Mouse (Mus musculus) adrenal gland, adult 2 months (tissue): ENCODE measurements around the gene Ooep. TPM values are rescaled to one million over a fixed set of nuclear protein-coding genes. Genes with fewer than 3 reads are reported as not detected.

ENCODE experiments used
- DNase-seq: peaks from one replicate; pipeline ENCODE4 v3.0.0; 2021
- long read RNA-seq: library from polyadenylated mRNA; stranded (forward); transcript quantifications from one replicate; pipeline ENCODE4 v2.0.0, GENCODE M21; 2021
- polyA plus RNA-seq: library from polyadenylated mRNA; depleted of rRNA; stranded (reverse); fragments of >200 nt; gene quantifications from 2 replicates; pipeline ENCODE4 v1.2.3, GENCODE M21; 2012; rRNA removed
- total RNA-seq, 2 experiments: library from RNA; stranded (reverse); gene quantifications; 2 replicates each; pipeline ENCODE4 v1.2.3; 2021

Gene Ooep
- total RNA-seq (not detected), polyA plus RNA-seq (0.08 TPM in 1 of 2 replicates, not detected in the other)
- long read RNA-seq, partial matches to known transcripts, result 0 of 1 reads
- long read RNA-seq, other reads (novel, unspliced or antisense), result 0 of 1 reads

- DNase-seq, result peak; percentile 4
These were observed at the start of gene Ooep for GRCm38 (mm10) chr9:78378113-78378785. Ooep (minus strand) TSS chr9:78378725.

DNA sequence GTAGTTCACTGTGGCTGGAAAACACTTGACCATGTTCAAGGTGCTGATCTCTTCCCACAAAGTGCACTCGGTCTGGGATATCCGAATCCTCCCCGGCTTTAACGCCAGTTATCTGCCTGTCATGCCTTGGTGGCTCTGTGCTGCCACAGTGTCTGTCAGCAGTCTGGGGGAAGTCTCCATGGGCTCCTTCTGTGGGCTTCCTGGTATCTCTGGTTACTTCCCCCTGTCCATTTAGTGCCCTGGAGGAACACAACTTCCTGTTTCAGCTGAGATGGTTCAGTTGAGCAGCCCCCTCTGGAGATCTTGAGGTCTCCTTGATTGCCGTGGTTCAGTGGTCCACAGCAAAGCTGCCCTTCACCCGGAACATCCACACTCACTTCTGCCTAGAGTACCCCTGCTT lies 49.7 kb upstream of the Ooep start:
- DNase-seq, result no peak

GRCm38 (mm10) chr9:78427362-78427781 lies 48.8 kb upstream of the Ooep start:
- DNase-seq, result no peak

DNA sequence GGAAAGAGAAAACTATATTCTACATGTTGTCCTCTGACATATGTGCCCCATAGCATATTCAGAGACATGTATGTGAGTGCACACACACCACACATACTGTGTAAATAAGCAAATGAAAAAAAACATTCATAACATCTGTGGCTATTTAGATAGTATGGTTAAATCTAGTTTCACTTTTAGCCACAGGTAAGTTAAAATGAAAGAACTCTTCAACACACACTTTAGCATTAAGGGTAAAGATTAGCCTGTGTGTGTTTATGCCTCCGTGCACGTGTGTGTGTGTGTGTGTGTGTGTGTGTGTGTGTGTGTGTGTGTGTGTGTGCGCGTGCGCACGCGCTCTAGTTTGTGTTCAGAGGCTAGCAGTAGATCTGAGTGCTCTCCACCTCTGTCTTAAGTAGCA lies 23.1 kb upstream of the Ooep start:
- DNase-seq, result no peak

DNA sequence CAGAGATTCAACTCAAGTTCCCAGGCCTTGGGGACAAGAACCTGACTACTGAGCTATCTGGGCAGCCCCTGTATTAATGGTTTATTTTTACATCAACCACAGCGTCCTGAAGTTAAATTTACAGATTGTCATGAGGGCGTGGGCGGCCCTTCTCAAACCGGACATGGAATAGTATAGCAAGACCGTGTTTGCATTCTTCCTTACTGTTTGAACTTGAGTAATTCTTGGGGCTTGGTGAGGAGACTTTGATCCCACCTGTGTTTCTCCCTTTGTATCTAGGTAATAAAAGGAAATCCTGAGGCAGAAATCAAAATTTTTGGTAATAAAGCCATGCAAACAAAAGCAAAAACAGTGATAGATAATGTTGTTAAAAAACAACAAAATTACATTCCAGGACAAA lies 22.0 kb upstream of the Ooep start:
- DNase-seq, result no peak

DNA sequence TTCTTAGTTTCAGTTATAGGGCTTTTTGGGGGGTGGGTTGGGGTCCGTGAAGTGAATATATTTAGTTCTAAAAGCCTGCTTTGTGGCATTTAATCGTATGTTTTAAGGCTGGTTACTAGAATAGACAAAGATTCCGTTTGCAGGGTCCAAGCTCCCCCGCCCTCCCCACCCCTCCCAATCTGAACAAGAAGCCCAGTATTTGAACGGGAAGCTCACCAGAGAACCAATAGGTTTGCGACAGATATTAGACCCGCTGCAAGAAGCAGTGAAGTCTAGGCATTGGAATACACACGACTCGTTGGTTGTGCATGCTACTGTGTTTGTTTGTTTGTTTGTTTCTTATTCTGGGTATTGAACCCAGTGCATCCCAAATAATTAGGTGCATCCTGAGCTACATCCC lies 18.0 kb upstream of the Ooep start:
- no peak for DNase-seq

- peak; percentile 30 for DNase-seq
These were observed 17.3 kb upstream of the Ooep start, which contains the start of gene Ddx43 for GRCm38 (mm10) chr9:78395630-78396351. Ddx43 (plus strand) TSS chr9:78395777.

DNA sequence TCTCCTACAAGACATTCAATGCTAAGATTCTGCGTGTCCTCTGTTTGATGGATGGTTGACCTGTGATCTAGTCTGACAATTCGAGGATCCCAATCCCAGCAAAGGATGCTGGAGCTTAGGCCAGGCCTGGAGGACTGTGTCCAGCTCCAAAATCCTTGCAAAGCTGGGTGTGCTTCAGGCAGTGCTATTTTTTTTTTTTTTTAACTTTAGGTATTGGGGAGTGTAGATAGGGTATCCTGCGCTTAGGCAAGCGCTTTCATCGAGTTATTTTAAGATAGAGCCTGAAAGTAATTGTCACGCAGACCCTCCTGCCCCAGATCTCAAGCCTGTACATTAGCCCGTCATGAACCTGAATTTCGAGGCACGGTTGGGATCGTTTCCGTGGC lies 16.7 kb upstream of the Ooep start:
- DNase-seq, result no peak

DNA sequence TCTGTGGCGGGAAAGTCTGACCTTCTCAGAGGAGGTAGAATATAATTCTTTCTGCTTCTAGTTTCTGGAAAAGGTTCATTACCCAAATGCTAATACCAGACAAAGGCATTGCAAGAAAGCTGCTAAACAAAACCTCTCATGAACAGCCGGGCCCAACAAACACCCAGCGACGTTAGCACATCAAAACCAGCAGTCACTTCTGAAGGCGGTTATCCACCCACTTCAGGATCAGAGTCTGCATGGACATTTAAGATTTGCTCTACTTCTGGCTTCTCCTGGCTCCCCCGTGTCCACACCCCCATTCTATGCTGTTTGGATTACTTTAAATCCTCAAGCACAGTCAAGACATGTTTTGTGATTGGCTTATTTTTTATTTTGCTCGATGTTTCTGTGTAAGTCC lies 16.1 kb upstream of the Ooep start:
- DNase-seq, result no peak

- DNase-seq, result no peak
These were observed 15.2 kb upstream of the Ooep start for GRCm38 (mm10) chr9:78393741-78394140.

GRCm38 (mm10) chr9:78389981-78390380 lies 11.5 kb upstream of the Ooep start:
- no peak for DNase-seq

GRCm38 (mm10) chr9:78386947-78387346 lies 8.4 kb upstream of the Ooep start:
- no peak for DNase-seq

GRCm38 (mm10) chr9:78385893-78386292 lies 7.4 kb upstream of the Ooep start:
- peak; percentile 4 for DNase-seq

- no peak for DNase-seq
These were observed 979 bp downstream of the Ooep start for GRCm38 (mm10) chr9:78377546-78377945.

DNA sequence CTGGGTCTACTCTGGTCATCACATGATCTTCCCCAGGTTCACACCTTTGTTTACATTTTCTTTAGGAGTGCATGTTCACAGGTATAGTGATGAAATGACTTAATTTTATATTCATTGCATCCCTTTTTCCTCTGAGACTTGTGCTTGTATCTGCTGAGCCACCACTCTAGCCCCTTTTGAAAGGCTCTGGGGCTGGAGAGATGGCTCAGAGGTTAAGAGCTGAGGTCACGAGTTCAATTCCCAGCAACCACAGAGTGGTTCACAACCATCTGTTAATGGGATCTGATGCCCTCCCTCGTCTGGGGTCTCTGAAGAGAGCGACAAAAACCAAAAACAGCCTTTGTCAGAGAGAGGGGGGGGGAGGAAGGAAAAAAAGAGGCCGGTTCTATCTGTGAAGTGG lies 3.0 kb downstream of the Ooep start:
- DNase-seq, result no peak

DNA sequence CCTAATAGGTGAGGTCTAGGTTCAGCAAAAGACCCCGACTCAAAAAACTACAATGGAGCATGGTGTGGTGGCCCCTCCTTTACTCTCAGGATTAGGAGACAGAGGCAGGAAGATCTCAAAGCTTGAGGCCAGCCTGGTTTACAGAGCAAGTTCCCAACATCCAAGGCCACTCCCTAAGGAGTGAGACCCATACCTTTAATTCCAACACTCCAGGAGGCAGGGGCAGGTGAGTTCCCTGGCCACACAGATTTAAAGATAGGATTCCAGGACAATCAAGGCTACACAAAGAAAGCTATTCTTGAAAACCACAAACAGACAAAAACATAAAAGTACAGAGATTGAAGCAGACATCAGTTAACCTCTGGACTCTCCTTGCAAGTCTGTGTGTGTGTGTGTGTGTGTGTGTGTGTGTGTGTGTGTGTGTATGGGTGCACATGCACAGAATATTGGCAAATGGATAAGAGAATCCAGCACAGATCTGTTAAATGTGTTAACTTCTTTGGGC lies 3.6 kb downstream of the Ooep start:
- no peak for DNase-seq

DNA sequence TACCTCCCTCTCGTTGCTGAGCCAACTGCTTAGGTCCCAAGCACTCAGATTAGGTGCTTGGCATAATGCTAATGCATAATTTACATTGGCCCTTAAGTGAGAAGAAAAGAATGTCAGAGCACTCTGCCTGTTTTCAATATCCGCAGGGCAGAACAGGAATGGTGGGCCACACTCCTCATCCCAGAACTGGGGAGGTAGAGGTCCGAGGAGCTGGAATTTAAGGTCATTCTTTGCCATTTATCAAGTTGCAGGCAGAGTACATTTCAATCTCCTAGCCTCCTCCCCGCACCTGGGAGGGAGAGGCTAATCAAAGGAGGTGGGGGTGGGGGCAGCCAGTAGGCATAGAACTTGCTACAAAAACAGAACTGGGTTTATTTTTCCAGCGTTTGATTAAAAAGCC lies 4.1 kb downstream of the Ooep start:
- DNase-seq, result no peak

DNA sequence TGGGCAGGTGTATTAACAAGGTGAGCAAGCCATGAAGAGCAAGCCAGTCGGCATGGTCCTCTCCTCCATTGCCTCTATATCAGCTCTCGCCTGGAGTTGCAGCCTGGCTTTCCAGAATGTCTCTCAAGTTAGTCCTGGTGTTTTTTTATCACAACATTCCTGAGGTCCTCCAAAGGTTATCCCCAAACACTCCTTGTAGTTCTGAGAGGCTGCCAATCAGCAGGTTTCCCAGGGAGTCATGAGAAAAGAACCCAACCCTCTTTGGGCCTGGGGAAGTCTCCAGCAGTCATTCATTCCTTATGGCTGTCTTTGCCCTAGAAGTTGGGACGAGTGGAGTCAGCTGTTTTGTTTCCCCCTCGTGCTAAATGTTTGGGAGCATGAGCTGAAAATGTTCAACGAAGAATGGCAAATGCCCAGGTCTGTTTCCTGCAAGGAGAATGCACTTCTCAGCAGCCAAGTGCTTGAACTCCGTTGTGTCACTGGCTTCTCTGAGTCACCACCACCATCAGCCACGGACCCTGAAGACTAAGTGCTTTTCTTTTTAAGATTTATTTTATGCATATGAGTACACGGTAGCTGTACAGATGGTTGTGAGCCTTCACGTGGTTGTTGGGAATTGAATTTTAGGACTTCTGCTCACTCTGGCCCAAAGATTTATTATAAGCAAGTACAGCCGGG lies 5.6 kb downstream of the Ooep start:
- DNase-seq, result no peak

GRCm38 (mm10) chr9:78371441-78371840 lies 7.1 kb downstream of the Ooep start:
- DNase-seq, result no peak

- no peak for DNase-seq
These were observed 8.7 kb downstream of the Ooep start for GRCm38 (mm10) chr9:78369786-78370185.

DNA sequence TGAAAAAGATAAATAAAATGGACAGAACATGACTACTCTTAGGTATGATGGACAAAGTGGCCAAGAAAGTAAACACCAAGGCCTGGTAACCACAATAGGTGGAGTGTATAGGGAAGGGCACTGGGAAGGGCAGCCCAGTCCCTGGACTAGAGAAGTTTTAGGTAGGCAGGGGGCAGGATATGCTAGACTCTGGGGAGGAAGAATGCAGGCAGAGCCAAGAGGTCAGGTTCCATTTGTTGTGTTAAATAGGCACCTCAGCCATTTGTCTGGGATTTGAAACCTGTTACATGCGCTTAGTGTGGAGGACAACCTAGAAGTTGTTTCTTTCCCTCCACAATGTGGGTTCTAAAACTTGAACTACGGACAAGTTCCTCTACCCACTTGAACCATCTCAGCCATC lies 9.2 kb downstream of the Ooep start:
- DNase-seq, result no peak

GRCm38 (mm10) chr9:78368671-78369293 lies 9.7 kb downstream of the Ooep start:
- no peak for DNase-seq
